Mouse (Mus musculus) embryo, embryonic 11.5 days (tissue): ENCODE results near the gene Wipf3.

Source experiments
- DNase-seq: peaks from one replicate; pipeline ENCODE4 v3.0.0-alpha.2; 2012; ENCODE audit warnings: low read depth, low spot score

Wipf3 gene

DNA sequence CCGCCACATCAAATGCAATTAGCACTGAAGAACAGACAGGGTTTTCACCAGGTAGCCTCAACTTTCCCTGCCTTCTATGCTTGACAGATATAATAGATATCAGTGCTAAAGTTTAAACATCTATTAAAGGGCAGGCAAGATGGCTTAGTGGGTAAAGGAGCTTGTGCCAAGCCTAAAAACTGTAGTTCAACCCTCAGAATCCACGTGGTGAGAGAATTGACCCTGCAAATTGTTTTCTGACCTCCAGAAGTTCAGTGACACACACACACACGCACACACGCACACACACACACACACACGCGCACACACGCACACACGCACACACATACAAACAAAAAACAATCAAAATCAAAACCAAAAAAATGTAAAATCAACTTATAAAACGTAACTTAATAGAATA, 2.8 kb downstream of the Wipf3 start:
- DNase-seq: no peak

DNA sequence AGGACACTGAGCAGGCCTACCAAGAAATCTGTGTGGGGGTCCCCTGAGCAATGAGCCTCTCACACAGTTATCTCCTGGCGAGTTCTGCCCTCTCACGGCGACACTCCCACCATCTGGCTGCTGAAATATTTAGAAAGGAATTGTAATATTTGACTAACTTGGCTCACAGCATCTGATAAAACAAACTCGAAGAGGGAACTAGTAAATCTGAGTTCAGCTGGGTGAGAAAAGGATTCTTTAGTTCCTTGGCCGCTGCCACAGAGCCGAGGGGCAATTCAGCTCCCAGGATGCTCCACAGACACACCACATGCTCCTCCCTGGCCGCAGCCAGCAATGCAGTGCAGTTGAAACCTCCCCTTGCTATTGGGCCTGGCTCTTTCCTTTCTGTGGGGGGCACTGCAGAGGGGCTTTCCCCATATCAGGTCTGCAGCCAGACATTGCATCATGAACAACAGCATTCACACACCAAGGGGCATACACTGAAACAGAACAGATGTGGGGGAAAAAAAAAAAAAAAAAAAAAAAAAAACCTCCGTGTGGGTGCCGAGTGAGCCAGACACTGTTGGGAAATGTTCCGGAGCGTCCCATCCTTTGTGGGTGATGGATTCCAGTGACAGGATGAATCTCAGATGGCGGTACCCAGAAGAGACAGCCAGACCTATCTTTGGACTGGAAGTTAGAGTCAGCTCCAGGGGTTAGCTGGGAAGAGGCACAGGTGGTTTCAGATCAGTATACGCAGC, 3.6 kb downstream of the Wipf3 start:
- DNase-seq: no peak

DNA sequence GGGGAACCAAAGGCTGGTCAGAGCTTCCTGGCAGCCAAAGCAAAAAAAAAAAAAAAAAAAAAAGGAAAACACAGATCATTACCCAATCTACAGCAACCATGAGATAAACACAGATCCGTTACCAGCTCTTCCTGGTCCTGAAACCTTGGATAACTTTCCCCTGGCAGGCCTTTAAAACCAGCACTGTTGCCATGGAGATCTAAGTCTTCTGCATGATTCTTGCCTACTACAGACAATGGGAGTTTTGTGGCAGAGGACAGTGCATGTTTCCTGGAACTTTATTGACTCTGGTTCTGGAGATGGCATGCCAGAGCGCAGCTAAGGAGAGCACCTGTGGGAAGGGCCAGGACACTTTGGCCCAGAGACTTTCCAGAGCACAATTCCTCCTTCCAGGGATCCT, 4.8 kb downstream of the Wipf3 start:
- DNase-seq: no peak

DNA sequence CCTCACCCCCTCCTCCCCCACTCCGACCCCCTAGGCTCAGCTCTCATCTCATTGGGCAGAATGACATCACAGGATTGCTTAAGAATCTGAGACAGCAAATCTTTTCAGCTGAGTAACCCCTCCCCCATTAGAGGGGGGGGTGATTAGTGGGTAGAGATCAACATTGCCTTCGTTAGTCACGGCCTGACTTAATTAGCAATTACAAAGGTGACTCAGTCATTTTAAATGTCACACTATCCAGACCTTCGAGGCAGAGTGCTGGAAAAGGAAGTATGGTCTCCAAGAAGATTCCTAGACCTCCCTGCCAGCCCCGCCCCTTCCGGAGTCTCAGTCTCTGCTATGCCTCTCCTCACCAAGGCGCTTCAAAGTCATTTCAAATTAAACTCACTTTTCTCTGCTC, 6.3 kb downstream of the Wipf3 start:
- no peak for DNase-seq

DNA sequence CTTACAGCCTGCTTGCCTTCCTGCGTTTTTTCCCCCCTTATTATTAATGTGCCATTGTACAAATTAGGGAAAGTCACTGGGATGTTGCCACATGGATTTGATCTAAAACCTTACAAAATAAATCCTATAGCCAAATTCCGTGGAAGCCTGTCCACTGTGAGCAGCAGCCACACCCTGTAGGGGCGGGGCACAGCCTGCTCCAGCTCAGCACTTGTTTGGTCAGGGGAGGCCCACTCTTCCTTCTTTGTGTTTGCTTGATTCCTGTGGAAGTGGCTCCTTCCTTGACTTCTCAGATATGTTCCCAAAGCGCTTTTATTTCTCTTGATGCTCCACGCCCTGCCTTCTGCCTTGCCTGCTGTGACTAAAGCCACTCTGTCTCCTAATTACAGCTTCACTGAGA, 6.9 kb downstream of the Wipf3 start:
- no peak for DNase-seq

DNA sequence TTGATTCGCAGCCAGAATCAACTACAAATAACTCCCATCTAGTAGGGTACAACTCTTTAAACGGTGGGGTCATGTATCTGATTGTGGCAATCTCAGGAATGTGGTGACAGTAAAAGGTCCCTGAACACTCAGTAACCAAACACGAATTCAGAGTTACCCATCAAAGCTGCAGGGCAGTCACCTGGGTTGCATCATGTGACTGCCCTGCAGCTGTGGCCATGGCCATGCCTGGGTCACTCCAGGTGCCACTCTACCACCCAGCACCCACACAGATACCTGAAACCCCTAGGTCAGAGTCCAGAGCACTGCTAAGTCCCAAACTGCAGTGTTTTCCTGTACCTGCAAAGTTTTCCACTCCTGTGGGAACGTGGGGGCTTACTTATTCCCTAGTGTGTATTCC, 9.1 kb downstream of the Wipf3 start:
- DNase-seq: no peak

DNA sequence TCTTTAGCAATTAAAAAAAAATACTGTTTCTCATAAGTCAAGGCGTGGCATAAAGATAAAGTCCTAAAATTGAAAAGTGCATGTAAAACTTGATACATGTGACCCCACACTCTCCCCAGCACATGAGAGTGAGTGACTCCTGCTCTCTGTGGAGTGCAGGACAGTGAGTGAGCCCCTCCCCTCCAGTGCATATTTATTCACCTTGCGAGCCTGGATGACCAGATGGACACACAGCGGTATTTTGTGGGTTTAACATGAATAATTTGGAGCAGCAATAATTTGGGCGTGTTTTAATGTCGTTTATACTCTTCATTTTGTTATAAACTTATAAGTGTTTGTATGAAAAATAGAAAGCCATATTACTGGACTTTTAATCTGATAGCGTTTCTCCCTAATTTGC, 11.3 kb downstream of the Wipf3 start:
- DNase-seq: no peak

DNA sequence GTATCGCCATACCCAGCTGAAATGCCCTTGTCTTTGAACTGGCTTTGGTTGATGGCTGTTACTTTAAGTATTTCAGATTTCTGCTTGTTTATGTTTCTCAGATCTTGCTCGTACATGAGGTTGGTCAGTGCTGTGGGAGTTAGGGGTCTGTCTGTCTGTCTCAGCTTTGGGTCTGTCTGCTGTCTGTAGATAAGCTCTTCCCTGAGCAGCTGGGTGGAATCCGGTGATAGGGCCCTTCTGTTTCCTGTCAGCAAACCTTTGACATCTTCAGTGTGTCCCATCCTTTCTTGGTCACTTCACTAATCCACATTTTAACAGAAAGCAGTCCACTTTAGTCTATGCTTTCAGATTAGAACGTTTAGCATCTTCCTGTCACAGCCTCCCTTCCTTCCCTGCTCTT, 14.3 kb downstream of the Wipf3 start:
- no peak for DNase-seq

DNA sequence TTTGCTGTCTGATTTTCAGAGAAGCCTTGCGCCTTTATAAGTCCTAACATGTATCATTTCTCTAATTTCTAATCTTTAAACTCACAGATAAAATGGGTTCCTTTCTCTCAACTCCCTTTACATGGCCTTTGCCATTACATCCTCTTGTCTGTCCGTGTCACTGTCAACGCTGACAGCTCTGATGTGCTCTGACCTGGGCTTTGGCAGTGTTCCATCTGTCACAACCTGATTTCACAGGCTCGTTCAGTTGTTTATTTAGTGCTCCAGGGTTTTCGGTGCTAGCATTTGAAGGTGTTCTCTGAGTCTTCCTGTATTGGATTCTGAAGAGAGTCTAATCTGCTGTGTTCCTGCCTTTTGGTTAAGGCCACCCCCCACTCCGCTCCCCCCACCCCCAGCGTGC, 14.7 kb downstream of the Wipf3 start:
- DNase-seq: no peak

DNA sequence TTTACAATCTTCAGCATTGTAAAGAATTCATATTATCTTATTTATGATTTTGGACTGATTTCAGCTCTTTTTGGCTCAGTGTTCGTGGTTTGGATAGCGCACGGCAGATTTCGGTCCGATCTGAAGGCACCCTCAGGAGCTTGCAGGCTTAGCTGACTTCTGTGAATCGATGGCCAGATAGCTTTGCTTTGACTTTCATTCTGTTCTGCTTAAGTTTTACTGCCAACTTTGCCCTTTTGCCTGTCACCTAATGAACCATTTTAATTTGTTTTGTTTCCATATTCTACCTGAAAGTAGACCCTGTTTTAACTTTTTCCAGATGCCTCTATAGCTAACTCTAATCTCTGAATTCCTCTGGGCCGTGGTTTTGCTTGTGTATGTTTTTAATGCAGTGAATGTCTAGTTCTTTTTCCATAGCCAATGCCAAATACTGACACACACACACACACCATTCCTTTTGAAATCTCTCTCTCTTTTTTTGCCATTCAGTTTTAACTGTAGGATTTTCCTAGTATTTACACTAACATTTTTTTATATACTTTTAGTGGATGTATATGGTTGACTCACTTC, 15.9 kb downstream of the Wipf3 start:
- no peak for DNase-seq

DNA sequence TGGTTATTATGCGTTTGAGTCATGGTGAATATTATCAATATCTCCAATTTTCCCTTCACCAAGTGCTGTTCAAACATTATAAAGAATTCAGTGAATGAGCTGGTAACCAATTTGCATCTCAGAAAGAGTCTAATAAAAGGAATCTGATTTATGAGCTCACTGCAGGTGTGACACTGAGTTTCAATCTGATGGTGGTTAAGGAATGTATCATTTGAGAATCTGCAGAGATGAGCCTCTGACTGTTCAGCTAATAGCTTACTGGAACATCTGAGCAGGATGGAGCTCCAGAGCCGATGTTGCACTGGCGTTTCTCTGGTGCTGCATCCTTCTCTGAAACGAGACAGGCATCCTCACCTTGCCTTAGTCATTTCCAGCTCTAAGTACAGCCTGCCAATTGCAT, 17.9 kb downstream of the Wipf3 start:
- no peak for DNase-seq

DNA sequence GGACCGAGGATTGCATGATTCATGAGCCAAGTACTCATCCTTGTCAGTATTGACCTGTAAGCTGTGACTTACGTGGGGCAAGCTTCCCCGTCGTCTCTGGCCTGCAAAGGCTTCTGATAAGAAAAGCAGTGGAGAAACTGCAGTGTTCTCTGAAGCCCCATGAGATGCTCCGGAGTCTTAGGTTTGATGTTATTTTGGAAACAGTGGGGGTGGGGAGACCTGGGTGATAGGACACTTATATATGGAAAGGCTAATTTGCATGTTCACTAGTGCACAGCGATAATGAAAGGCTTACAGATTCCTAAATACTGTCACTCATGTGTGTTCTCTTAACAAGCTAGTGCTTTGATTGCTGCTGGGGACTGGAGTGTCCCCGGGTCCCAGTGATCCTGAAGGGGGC, 30.3 kb downstream of the Wipf3 start:
- no peak for DNase-seq

DNA sequence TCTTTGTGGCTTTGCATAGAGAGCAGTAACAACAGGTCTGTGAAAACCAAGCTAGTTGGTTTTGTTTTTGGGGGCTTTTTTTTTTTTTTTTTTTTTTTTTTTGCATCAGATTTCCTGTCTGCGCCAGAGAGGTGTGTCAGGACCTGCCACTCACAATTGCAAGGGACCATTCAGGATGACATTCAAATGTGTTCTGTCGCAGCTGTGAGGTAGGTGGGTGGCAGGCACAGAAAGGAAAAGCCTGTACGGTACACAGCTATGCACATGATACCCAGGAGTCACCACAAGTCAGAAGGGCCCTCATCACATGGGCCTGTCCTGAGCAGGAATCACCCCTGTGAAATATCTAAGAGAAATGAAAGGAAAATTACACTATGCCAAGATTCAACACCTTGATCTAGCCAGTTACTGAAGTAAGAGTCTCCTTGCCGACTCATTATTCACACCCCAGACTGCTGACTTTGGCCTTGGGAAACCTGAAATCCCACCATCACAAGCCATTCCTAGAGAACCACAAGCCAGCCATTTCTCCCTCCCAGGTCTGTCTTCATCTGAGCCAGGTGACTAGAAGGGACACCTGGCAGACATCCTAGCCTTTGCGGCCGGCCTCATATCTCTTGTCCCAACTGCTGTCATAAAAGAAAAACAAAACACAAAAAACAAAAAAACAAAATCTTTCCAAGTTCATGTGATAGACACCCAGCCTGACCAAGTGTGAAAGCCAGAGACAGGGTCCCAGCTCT, 30.9 kb downstream of the Wipf3 start:
- no peak for DNase-seq

DNA sequence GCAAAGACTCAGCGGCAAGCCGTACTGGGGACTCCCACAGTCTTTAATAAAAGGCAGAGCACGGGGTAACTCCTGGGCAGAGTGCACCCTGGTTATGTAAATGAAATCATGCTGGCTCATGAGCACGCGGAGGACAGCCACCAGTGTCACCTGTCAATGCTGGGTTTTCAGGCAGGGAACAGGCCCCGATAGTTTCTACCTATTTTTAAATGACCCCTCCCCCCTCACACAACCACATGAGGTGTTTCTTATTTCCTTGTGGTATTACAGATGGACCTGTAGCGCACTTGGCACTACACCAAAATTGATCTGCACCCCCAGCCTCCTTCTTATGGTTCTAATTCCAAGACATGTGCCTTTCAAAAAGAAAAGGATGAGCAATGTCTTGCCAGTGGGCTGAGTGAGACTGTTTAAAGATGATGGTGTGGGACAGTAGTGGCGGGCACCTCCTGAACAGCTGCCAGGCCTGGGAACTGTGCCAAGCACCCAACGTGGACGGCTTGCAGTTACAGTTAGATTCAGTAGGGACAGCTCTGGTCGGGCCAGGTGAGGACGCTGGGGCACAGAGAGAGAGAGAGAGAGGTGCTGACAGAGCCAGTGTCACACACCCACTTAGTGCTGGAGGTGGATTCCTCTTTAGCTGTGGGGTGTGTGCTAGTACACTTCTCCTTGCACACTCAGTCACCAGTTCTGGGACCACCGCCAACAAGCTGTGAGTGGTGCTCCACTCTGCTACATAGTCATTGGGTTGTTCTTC, 31.7 kb downstream of the Wipf3 start:
- no peak for DNase-seq

DNA sequence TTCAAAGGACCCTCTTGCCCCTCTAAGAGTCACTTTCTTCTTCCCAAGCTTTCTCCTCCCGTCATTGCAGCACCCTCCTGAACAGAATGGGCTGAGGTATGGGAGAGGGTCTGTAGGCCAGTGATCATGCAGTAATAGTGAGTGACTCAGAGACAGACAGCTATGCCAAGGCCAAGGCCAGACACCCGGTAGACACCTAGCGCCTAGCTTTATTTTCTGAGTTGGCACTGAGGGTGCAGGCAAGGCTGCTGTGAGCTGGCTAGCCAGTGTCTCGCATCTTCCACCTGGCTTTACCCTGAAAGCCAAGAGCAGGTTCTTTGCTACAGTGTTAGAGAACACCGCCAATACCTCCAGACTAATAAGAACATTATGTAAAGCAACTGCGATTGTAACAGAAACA, 33.4 kb downstream of the Wipf3 start:
- DNase-seq: no peak

DNA sequence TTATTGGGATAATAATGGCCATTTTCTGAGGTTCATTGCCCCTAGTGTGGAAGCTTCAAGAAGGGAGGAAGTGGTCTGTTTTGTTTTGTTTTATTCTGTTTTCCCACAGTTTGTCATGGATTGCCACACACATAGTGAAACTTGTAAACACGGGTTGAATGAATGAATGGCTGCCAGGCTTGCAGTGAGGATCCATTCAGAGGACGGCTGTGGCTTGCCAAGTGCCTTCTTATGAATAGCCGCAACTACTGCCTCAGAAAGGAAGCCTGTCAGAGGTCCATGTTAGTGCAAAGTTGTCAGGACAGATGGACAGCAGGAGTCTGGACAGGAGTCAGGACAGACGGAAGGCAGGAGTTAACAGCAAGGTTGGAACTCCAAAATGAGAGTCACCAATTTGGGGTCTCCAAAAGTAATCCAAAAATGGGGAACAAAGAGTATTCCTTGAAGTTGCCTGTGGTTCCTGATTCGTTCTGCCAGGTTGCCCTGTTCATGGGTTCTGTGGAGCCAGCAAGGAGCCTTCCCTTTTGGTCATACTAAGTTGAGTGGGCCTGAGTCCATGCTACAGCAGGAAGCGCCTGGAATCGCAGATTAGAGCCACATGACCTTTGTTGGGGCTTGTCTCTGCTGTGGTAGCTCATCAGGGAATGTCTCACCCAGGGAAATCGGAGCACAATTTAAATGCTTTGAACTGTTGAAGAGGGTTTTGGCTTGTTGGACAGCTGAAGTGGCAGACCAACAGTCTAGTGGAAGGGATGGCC, 34.5 kb downstream of the Wipf3 start:
- DNase-seq: no peak

DNA sequence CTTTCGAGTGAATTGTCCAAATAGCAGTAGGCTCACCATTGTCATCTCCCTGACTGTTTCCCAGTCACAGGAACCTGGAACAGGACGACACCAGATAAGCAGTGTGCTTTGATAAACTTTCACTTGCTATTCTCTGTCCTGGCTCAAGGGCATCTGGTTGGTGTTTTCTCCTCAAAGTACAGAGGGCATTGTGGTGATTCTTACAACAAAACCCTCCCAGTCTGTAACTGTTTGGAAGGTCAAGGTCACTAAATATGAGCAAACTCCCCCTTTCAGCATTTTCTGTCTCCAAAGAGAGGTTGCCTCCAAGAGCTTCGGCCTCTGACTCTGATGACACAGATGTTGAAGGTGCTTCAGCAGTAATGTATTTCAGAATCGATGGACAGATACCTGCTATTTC, 35.5 kb downstream of the Wipf3 start:
- no peak for DNase-seq

DNA sequence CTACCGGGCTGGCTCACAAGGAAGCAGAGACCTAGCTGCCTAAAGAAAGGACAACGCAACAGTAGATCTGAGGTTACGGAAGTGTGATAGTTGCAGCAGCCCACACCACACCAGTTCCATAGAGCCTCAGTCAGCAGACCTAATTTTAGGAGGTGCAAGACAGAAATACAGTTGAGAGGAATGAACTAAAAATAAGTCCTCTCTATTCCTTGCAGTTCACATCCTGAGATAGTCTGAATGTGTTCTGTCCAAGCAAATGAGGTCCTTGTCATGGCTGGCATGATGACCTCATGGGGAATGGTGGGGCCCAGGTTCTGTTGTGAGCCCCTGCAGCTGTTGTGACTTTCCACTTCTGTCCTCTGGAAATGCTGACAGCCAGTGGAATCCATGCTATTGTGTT, 38.0 kb downstream of the Wipf3 start:
- no peak for DNase-seq

DNA sequence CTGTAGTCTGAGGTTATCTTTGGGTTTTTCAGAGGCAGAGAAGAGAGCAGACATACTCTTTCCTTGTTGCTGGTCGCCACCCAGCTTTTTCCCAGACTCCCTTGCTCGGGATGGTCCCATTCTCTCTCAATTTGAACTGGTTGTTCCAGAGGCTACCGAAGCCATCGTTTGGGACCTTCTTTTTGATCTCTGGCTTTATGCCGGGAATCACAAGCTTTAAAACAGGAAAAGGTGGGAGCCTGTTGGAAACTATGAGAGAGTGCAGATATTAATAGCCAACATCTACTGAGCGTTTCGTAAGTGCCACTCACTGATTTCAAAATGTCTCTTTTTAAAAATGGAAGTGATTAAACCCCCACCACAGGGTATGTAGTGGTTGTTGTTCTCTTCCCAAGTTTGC, 42.5 kb downstream of the Wipf3 start:
- no peak for DNase-seq

DNA sequence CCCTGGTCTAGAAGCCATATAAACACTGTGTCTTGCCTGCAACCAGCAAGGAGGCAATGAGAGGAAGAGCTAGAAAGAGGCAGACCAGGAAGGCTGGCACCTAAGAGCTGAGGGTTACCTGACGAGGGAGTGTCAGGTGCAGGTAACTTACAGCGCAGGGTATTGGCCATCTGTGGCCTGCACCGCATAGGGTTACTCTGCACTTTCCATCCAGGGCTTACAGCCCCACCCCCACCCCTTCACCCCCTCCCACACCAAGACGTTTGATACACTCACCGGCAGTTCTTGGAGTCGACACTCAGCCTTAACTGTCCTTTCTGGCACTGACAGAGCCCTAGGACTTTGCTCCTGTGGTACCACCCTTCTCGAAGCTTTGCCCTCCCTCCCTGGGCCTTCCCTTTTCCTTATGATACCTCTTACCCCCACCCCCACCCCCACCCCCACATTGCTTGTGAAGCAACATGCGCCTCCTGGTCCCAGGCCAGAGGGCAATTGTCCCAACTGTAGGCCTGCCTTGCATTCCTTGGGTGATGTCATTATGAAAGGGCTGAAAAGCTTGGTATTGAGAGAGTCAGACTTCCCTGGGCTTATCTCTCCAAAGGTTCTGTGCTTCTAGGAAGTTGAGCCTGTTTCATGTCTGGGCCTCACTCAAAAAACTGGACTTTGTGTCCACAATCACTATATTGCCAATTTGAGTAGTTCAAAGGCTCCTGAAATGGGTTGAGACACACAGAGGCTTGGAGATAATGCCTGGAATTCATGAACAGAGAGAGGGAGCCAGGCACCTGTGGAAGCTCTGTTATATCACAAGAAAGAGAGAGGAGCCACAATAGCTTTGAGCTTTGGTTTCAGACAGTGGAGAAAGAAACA, 43.7 kb downstream of the Wipf3 start:
- DNase-seq: no peak
